Mouse (Mus musculus): ENCODE data around the gene Nrros. TPM values are rescaled to one million over a fixed set of nuclear protein-coding genes. Genes with fewer than 3 reads are reported as not detected.

Nrros gene
- polyA plus RNA-seq (2014; fragmentation: Nextera tagmentation; extraction: Ambion mirVana) = 10.1 and 11.5 TPM in 2 replicates

- H3K9ac ChIP-seq (ENCODE audit: low read length) = peak within 1 kb of the TSS; percentile 52
- 3% methylated on average over 25 of the region's 25 CpGs for WGBS
- no peaks in the 10 kb centered on the region for H3K36me3 ChIP-seq (ENCODE audit: control insufficient read depth, insufficient read depth, low read length)
- 0 out of 2 replicates have a peak, but pooled peaks cover 3% of the 10 kb centered on the region for H3K4me1 ChIP-seq (ENCODE audit: control insufficient read depth, insufficient read depth, low read length)
- H3K4me2 ChIP-seq (ENCODE audit: low read depth, severe bottlenecking) = peak within 1 kb of the TSS; percentile 76
- ATAC-seq (ENCODE audit: insufficient number of reproducible peaks, low FRiP score, low TSS enrichment, low read depth) (no peak), DNase-seq (ENCODE audit: low spot score) (peak; percentile 49)
- no peaks in the 10 kb centered on the region for H3K27me3 ChIP-seq (ENCODE audit: control insufficient read depth, insufficient read depth, low read length)
- H3K9me3 ChIP-seq (ENCODE audit: control insufficient read depth, low read length) = no peaks in the 10 kb centered on the region
- no peak within 1 kb of the TSS for H3K27ac ChIP-seq (replicated peaks; ENCODE audit: low read depth, low read length)
- H3K4me3 ChIP-seq (ENCODE audit: low read depth, low read length) = peak within 1 kb of the TSS; percentile 33
Observed at GRCm38 (mm10) chr16:32165281-32165821, at the start of gene Nrros. Gene Nrros, minus strand, starts transcription at chr16:32165594.

GRCm38 (mm10) chr16:32214804-32215576 is 49.6 kb upstream of the Nrros start:
- Histone ChIP-seq H3K27me3 (ENCODE audit: control insufficient read depth, insufficient read depth, low read length) (no peaks in the 10 kb centered on the region), H3K4me3 (ENCODE audit: low read depth, low read length) (no peak overlapping the region), H3K4me2 (ENCODE audit: low read depth, severe bottlenecking) (no peak overlapping the region), H3K9ac (ENCODE audit: low read length) (no peak overlapping the region), H3K4me1 (ENCODE audit: control insufficient read depth, insufficient read depth, low read length) (no peaks in the 10 kb centered on the region), H3K27ac (replicated peaks; ENCODE audit: low read depth, low read length) (no peak overlapping the region), H3K36me3 (ENCODE audit: control insufficient read depth, insufficient read depth, low read length) (no peaks in the 10 kb centered on the region), H3K9me3 (ENCODE audit: control insufficient read depth, low read length) (no peaks in the 10 kb centered on the region)
- ATAC-seq (ENCODE audit: insufficient number of reproducible peaks, low FRiP score, low TSS enrichment, low read depth) (no peak), DNase-seq (ENCODE audit: low spot score) (no peak)
- 81% methylated on average over 17 of the region's 17 CpGs for WGBS

- Histone ChIP-seq H3K4me1 (ENCODE audit: control insufficient read depth, insufficient read depth, low read length) (no peaks in the 10 kb centered on the region), H3K27ac (replicated peaks; ENCODE audit: low read depth, low read length) (no peak overlapping the region), H3K4me3 (ENCODE audit: low read depth, low read length) (no peak overlapping the region), H3K9me3 (ENCODE audit: control insufficient read depth, low read length) (no peaks in the 10 kb centered on the region), H3K36me3 (ENCODE audit: control insufficient read depth, insufficient read depth, low read length) (no peaks in the 10 kb centered on the region), H3K27me3 (ENCODE audit: control insufficient read depth, insufficient read depth, low read length) (no peaks in the 10 kb centered on the region), H3K4me2 (ENCODE audit: low read depth, severe bottlenecking) (no peak overlapping the region), H3K9ac (ENCODE audit: low read length) (no peak overlapping the region)
- no peak for ATAC-seq (ENCODE audit: insufficient number of reproducible peaks, low FRiP score, low TSS enrichment, low read depth)
- no peak for DNase-seq (ENCODE audit: low spot score)
Observed at GRCm38 (mm10) chr16:32214156-32214555, 48.8 kb upstream of the Nrros start.

- H3K36me3 ChIP-seq (ENCODE audit: control insufficient read depth, insufficient read depth, low read length) = no peaks in the 10 kb centered on the region
- no peak overlapping the region for H3K4me2 ChIP-seq (ENCODE audit: low read depth, severe bottlenecking)
- no peaks in the 10 kb centered on the region for H3K27me3 ChIP-seq (ENCODE audit: control insufficient read depth, insufficient read depth, low read length)
- no peaks in the 10 kb centered on the region; the same call in 1 of the 2 replicates for H3K9me3 ChIP-seq (ENCODE audit: control insufficient read depth, low read length)
- ATAC-seq (ENCODE audit: insufficient number of reproducible peaks, low FRiP score, low TSS enrichment, low read depth) (no peak), DNase-seq (ENCODE audit: low spot score) (no peak)
- no peaks in the 10 kb centered on the region for H3K4me1 ChIP-seq (ENCODE audit: control insufficient read depth, insufficient read depth, low read length)
- no peak overlapping the region for H3K27ac ChIP-seq (replicated peaks; ENCODE audit: low read depth, low read length)
- no peak overlapping the region for H3K9ac ChIP-seq (ENCODE audit: low read length)
- H3K4me3 ChIP-seq (ENCODE audit: low read depth, low read length) = no peak overlapping the region
- WGBS = 60% methylated on average over 3 of the region's 3 CpGs
Observed at GRCm38 (mm10) chr16:32204902-32205301, 39.5 kb upstream of the Nrros start.

GRCm38 (mm10) chr16:32202681-32203080 is 37.3 kb upstream of the Nrros start:
- H3K27ac ChIP-seq (replicated peaks; ENCODE audit: low read depth, low read length) = no peak overlapping the region
- H3K36me3 ChIP-seq (ENCODE audit: control insufficient read depth, insufficient read depth, low read length) = no peaks in the 10 kb centered on the region
- DNase-seq (ENCODE audit: low spot score) = no peak
- no peaks in the 10 kb centered on the region for H3K27me3 ChIP-seq (ENCODE audit: control insufficient read depth, insufficient read depth, low read length)
- H3K9me3 ChIP-seq (ENCODE audit: control insufficient read depth, low read length) = no peaks in the 10 kb centered on the region; the same call in 1 of the 2 replicates
- H3K4me2 ChIP-seq (ENCODE audit: low read depth, severe bottlenecking) = no peak overlapping the region
- H3K9ac ChIP-seq (ENCODE audit: low read length) = no peak overlapping the region
- no peak for ATAC-seq (ENCODE audit: insufficient number of reproducible peaks, low FRiP score, low TSS enrichment, low read depth)
- no peaks in the 10 kb centered on the region for H3K4me1 ChIP-seq (ENCODE audit: control insufficient read depth, insufficient read depth, low read length)
- 75% methylated on average over 6 of the region's 6 CpGs for WGBS
- H3K4me3 ChIP-seq (ENCODE audit: low read depth, low read length) = no peak overlapping the region

GRCm38 (mm10) chr16:32201004-32201325 is 35.6 kb upstream of the Nrros start:
- Histone ChIP-seq H3K4me1 (ENCODE audit: control insufficient read depth, insufficient read depth, low read length) (no peaks in the 10 kb centered on the region), H3K4me3 (ENCODE audit: low read depth, low read length) (no peak overlapping the region), H3K36me3 (ENCODE audit: control insufficient read depth, insufficient read depth, low read length) (no peaks in the 10 kb centered on the region), H3K27me3 (ENCODE audit: control insufficient read depth, insufficient read depth, low read length) (no peaks in the 10 kb centered on the region), H3K4me2 (ENCODE audit: low read depth, severe bottlenecking) (no peak overlapping the region), H3K9ac (ENCODE audit: low read length) (no peak overlapping the region), H3K9me3 (ENCODE audit: control insufficient read depth, low read length) (no peaks in the 10 kb centered on the region), H3K27ac (replicated peaks; ENCODE audit: low read depth, low read length) (no peak overlapping the region)
- 75% methylated on average over 9 of the region's 9 CpGs for WGBS
- ATAC-seq (ENCODE audit: insufficient number of reproducible peaks, low FRiP score, low TSS enrichment, low read depth) (no peak), DNase-seq (ENCODE audit: low spot score) (no peak)

- H3K4me2 ChIP-seq (ENCODE audit: low read depth, severe bottlenecking) = no peak overlapping the region
- WGBS = 65% methylated on average over 21 of the region's 21 CpGs
- no peaks in the 10 kb centered on the region for H3K9me3 ChIP-seq (ENCODE audit: control insufficient read depth, low read length)
- no peak overlapping the region for H3K9ac ChIP-seq (ENCODE audit: low read length)
- H3K4me3 ChIP-seq (ENCODE audit: low read depth, low read length) = no peak overlapping the region
- no peaks in the 10 kb centered on the region for H3K27me3 ChIP-seq (ENCODE audit: control insufficient read depth, insufficient read depth, low read length)
- no peaks in the 10 kb centered on the region for H3K4me1 ChIP-seq (ENCODE audit: control insufficient read depth, insufficient read depth, low read length)
- ATAC-seq (ENCODE audit: insufficient number of reproducible peaks, low FRiP score, low TSS enrichment, low read depth) (no peak), DNase-seq (ENCODE audit: low spot score) (peak; percentile 37)
- no peaks in the 10 kb centered on the region for H3K36me3 ChIP-seq (ENCODE audit: control insufficient read depth, insufficient read depth, low read length)
- H3K27ac ChIP-seq (replicated peaks; ENCODE audit: low read depth, low read length) = no peak overlapping the region
Observed at GRCm38 (mm10) chr16:32200256-32201003, 35.0 kb upstream of the Nrros start.

- Histone ChIP-seq H3K9me3 (ENCODE audit: control insufficient read depth, low read length) (no peaks in the 10 kb centered on the region), H3K9ac (ENCODE audit: low read length) (no peak overlapping the region), H3K4me3 (ENCODE audit: low read depth, low read length) (no peak overlapping the region), H3K4me1 (ENCODE audit: control insufficient read depth, insufficient read depth, low read length) (no peaks in the 10 kb centered on the region), H3K4me2 (ENCODE audit: low read depth, severe bottlenecking) (no peak overlapping the region), H3K27ac (replicated peaks; ENCODE audit: low read depth, low read length) (no peak overlapping the region), H3K27me3 (ENCODE audit: control insufficient read depth, insufficient read depth, low read length) (no peaks in the 10 kb centered on the region), H3K36me3 (ENCODE audit: control insufficient read depth, insufficient read depth, low read length) (no peaks in the 10 kb centered on the region)
- 62% methylated on average over 12 of the region's 12 CpGs for WGBS
- ATAC-seq (ENCODE audit: insufficient number of reproducible peaks, low FRiP score, low TSS enrichment, low read depth) (no peak), DNase-seq (ENCODE audit: low spot score) (no peak)
Observed at GRCm38 (mm10) chr16:32190011-32190441, 24.6 kb upstream of the Nrros start.
